Mouse (Mus musculus) embryonic facial prominence, embryonic 11.5 days (tissue): ENCODE data around the gene Irf1. TPM values are rescaled to one million over a fixed set of nuclear protein-coding genes. Genes with fewer than 3 reads are reported as not detected.

Source experiments
- ATAC-seq: fragments of 200-750 bp; cut with Nextera tagmentation; replicated peaks from 2 replicates; pipeline ENCODE4 v1.8.0; 2017; ENCODE audit warnings: low read depth; ENCODE audit not compliant: insufficient number of reproducible peaks, low FRiP score, low TSS enrichment
- DNase-seq: peaks from one replicate; pipeline ENCODE4 v3.0.0-alpha.2; 2015; ENCODE audit warnings: low spot score
- H3K27ac ChIP-seq: fragments of 300-500 bp; sonication (generic); replicated peaks from 2 replicates; pipeline ENCODE4 v1.5.1; 2014; ENCODE audit warnings: mild to moderate bottlenecking, low read depth, low read length, control low read depth
- H3K27me3 ChIP-seq: fragments of 300-500 bp; sonication (generic); 2 replicates; pipeline ENCODE4 v1.6.1; 2014; ENCODE audit warnings: mild to moderate bottlenecking, low read length, moderate library complexity, mixed read lengths; ENCODE audit not compliant: control insufficient read depth, insufficient read depth
- H3K36me3 ChIP-seq: fragments of 300-500 bp; sonication (generic); replicated peaks from 2 replicates; pipeline ENCODE4 v1.6.1; 2014; ENCODE audit warnings: low read depth, mild to moderate bottlenecking, low read length, moderate library complexity, mixed read lengths; ENCODE audit not compliant: control insufficient read depth, insufficient read depth
- H3K4me1 ChIP-seq: fragments of 300-500 bp; sonication (generic); 2 replicates; pipeline ENCODE4 v1.6.1; 2014; ENCODE audit warnings: low read length, mixed read lengths; ENCODE audit not compliant: control insufficient read depth, insufficient read depth
- H3K4me2 ChIP-seq: fragments of 300-500 bp; sonication (generic); 2 replicates; pipeline ENCODE4 v1.6.1; 2014; ENCODE audit warnings: low read depth, mild to moderate bottlenecking, control low read depth, low read length, moderate library complexity
- H3K4me3 ChIP-seq: fragments of 300-500 bp; sonication (generic); 2 replicates; pipeline ENCODE4 v1.5.1; 2014; ENCODE audit warnings: low read depth, low read length, control low read depth
- H3K9ac ChIP-seq: fragments of 300-500 bp; sonication (generic); replicated peaks from 2 replicates; pipeline ENCODE4 v1.6.1; 2014; ENCODE audit warnings: mild to moderate bottlenecking, control low read depth, low read length
- H3K9me3 ChIP-seq: fragments of 300-500 bp; sonication (generic); replicated peaks from 2 replicates; pipeline ENCODE4 v1.6.1; 2016; ENCODE audit warnings: mild to moderate bottlenecking, low read length, inconsistent platforms, mixed read lengths; ENCODE audit not compliant: control insufficient read depth
- WGBS: fragments of 180-500 bp; shearing (Covaris S2); extraction: QIAGEN DNeasy Blood & Tissue Kit; methylation state at CpG from one replicate; pipeline ENCODE4 v1.1.7; 2014; 5-methylcytosine and 5-hydroxymethylcytosine counted together
- polyA plus RNA-seq: library from polyadenylated mRNA; unstranded; fragments of >200 nt; fragmentation: Nextera tagmentation; extraction: Ambion mirVana; gene quantifications from 2 replicates; pipeline ENCODE4 v1.2.1, GENCODE M21; 2014

Gene Irf1
- polyA plus RNA-seq, 1 experiment from 2014 or later: 7.0 TPM

DNA sequence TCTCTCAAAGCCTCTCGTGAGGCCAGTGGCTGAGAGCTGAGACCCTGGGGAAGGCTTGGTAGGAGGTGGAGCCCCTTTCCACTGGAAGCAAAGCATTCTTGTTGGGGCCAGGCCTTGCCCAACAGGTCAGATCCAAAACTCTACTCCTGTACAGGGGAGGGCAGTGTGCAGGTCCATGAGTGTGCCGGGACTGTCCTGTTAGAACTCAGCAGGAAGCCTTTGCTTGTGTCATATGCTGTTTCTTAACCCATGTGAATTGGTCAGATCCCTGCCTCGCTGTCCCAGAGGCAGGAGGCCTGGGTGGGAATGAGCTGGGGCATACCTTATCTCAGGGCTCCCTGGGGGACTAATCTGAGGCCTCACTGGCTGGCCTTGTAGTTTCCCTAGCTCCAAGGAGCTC lies 10.4 kb downstream of the Irf1 start:
- no peak overlapping the region for H3K4me3 ChIP-seq
- no peak overlapping the region for H3K9ac ChIP-seq
- H3K9me3 ChIP-seq: no peaks in the 10 kb centered on the region
- no peak overlapping the region for H3K4me2 ChIP-seq
- ATAC-seq: no peak
- no peak for DNase-seq
- H3K4me1 ChIP-seq: no peaks in the 10 kb centered on the region
- 66% methylated on average over 3 of the region's 3 CpGs for WGBS
- H3K27ac ChIP-seq: no peak overlapping the region
- no peaks in the 10 kb centered on the region for H3K36me3 ChIP-seq
- H3K27me3 ChIP-seq: no peaks in the 10 kb centered on the region

DNA sequence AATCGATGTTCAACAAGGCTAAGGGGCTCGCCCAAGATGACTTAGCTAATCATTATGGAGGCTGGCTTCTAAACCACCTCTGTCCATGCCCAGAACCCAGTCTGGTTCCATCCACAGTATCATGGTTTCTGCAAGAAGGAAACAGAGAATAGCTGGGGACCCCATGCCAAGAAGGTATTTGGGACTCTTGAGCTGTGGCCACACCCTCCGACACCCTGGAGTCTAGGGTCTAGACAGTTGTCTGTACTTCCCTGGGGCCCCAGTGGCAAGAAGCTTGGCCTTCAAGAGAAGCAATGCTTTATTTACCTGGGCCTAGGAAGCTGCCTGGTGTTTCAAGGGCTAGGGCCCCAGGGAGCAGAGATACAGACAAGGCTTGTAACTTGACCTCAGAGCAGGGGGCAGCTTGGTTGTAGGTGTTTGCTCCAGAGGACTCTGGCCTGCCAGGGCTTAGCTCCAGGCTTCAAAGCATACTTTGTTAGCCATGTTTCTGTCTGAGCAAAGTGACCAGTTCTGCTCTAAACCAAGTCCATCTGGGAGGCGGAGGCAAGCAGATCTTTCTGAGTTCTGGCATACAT lies 11.5 kb downstream of the Irf1 start:
- 85% methylated on average over 4 of the region's 4 CpGs for WGBS
- H3K4me2 ChIP-seq: no peak overlapping the region
- no peak overlapping the region for H3K4me3 ChIP-seq
- H3K27ac ChIP-seq: no peak overlapping the region
- ATAC-seq (no peak), DNase-seq (no peak)
- H3K9me3 ChIP-seq: no peaks in the 10 kb centered on the region
- no peaks in the 10 kb centered on the region for H3K27me3 ChIP-seq
- no peak overlapping the region for H3K9ac ChIP-seq
- no peaks in the 10 kb centered on the region for H3K4me1 ChIP-seq
- no peaks in the 10 kb centered on the region for H3K36me3 ChIP-seq

DNA sequence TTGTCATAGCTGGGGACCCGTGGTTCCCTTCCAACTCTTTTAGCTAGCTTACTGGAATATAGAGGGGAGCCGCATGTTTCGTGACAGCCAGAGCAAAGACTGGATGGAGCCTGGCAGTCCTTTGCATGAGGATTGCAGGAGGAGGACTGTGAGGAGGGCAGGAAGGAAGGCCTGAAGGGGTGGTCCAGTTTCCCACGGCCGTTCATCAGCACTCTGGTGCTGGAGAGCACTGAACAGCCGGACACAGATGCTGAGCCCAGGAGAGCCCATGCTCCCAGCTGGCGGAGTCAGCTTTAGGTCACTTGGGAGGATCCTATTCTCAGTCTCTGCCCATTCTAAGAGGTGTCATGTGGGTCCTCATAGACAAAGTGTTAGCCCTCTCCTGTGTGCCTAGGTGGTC lies 12.2 kb downstream of the Irf1 start:
- Histone ChIP-seq H3K9ac (no peak overlapping the region), H3K9me3 (no peaks in the 10 kb centered on the region), H3K4me3 (no peak overlapping the region), H3K27me3 (no peaks in the 10 kb centered on the region), H3K36me3 (no peaks in the 10 kb centered on the region), H3K4me2 (no peak overlapping the region), H3K4me1 (no peaks in the 10 kb centered on the region), H3K27ac (no peak overlapping the region)
- WGBS: 84% methylated on average over 7 of the region's 7 CpGs
- ATAC-seq (no peak), DNase-seq (no peak)

- H3K4me3 ChIP-seq: no peak overlapping the region
- 89% methylated on average over 9 of the region's 9 CpGs for WGBS
- H3K27ac ChIP-seq: no peak overlapping the region
- no peaks in the 10 kb centered on the region for H3K27me3 ChIP-seq
- no peaks in the 10 kb centered on the region for H3K4me1 ChIP-seq
- H3K9ac ChIP-seq: no peak overlapping the region
- H3K4me2 ChIP-seq: no peak overlapping the region
- no peaks in the 10 kb centered on the region for H3K9me3 ChIP-seq
- no peak for DNase-seq
- no peaks in the 10 kb centered on the region for H3K36me3 ChIP-seq
- ATAC-seq: no peak
Measured at GRCm38 (mm10) chr11:53783288-53783687, 13.5 kb downstream of the Irf1 start.

DNA sequence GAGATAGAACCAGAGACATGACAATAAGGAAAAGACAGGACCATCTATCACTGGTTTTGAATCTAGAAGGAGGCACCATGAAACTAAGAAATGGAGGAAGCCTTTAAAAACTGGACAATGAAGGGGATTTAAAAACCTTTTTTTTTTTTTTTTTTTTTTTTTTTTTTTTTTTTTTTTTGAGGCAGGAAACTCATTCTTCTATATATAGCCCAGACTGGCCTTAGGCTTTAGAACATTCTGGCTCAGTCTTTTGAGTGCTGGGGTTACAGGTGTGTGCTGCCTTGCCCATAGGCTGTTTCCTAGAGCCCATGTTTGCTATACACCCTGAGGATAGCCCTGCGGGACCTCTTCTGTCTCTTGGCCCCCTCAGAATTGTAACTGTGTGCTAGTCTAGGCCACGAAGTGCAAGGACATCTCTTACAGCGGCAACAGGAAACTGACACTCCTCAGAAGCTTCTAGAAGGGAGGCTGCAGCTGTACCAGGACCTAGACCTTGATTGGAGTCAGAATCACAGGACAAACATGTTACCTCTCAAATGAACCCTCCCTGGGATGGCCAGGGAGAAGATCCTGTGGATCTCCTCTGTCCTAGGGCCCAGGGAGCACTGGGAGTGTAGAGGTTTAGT lies 15.6 kb downstream of the Irf1 start:
- Histone ChIP-seq H3K4me1 (no peaks in the 10 kb centered on the region), H3K9me3 (no peaks in the 10 kb centered on the region), H3K4me2 (no peak overlapping the region), H3K9ac (no peak overlapping the region; the same call in 1 of the 2 replicates), H3K27me3 (no peaks in the 10 kb centered on the region), H3K27ac (no peak overlapping the region), H3K4me3 (no peak overlapping the region), H3K36me3 (no peaks in the 10 kb centered on the region)
- no peak for ATAC-seq
- DNase-seq: no peak
- 92% methylated on average over 3 of the region's 3 CpGs for WGBS

- 80% methylated on average over 13 of the region's 13 CpGs for WGBS
- no peaks in the 10 kb centered on the region for H3K36me3 ChIP-seq
- no peak overlapping the region for H3K4me3 ChIP-seq
- no peak overlapping the region; the same call in 1 of the 2 replicates for H3K9ac ChIP-seq
- H3K4me2 ChIP-seq: no peak overlapping the region
- H3K4me1 ChIP-seq: no peaks in the 10 kb centered on the region
- ATAC-seq (no peak), DNase-seq (no peak)
- no peaks in the 10 kb centered on the region for H3K27me3 ChIP-seq
- H3K27ac ChIP-seq: no peak overlapping the region
- no peaks in the 10 kb centered on the region for H3K9me3 ChIP-seq
Measured at GRCm38 (mm10) chr11:53786058-53787031, 16.5 kb downstream of the Irf1 start.

- no peak for DNase-seq
- H3K27ac ChIP-seq: no peak overlapping the region
- WGBS: 68% methylated on average over 8 of the region's 8 CpGs
Measured at GRCm38 (mm10) chr11:53788196-53788595, 18.4 kb downstream of the Irf1 start.

DNA sequence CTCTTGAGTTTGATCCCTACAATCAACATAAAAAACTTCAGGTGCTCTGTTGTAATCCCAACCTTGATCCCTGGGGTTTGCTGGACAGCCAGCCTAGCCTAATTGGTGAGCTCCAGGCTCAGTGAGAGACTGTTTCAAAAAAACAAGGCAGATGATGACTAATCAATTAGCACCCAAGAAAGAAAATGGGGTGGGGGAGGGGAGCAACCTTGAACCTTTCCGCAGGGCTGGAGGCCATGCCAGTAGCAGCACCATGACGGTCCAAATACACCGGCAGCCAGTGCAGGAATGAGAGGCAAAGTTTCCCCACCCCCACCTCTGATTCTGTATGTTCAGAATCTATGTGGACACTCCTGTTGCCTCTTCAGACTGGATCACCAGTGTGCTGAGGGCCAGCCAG lies 19.5 kb downstream of the Irf1 start:
- no peaks in the 10 kb centered on the region for H3K27me3 ChIP-seq
- no peaks in the 10 kb centered on the region for H3K9me3 ChIP-seq
- H3K9ac ChIP-seq: no peak overlapping the region
- WGBS: 79% methylated on average over 3 of the region's 3 CpGs
- no peak overlapping the region for H3K4me3 ChIP-seq
- DNase-seq (no peak), ATAC-seq (no peak)
- no peak overlapping the region for H3K27ac ChIP-seq
- H3K4me1 ChIP-seq: no peaks in the 10 kb centered on the region
- H3K4me2 ChIP-seq: no peak overlapping the region
- H3K36me3 ChIP-seq: no peaks in the 10 kb centered on the region

More at GRCm38 (mm10) chr11:53788196-53788595, 18.4 kb downstream of the Irf1 start:
- Histone ChIP-seq H3K9ac (no peak overlapping the region), H3K4me3 (no peak overlapping the region), H3K4me1 (no peaks in the 10 kb centered on the region), H3K27me3 (no peaks in the 10 kb centered on the region), H3K4me2 (no peak overlapping the region), H3K9me3 (no peaks in the 10 kb centered on the region), H3K36me3 (no peaks in the 10 kb centered on the region)
- ATAC-seq: no peak
